Comparison of ENCODE assay signal across 16 mouse cellular contexts in genomic region chr19:46322996-46323572, GRCm38 (mm10). TPM values are rescaled to one million over a fixed set of nuclear protein-coding genes. Genes with fewer than 3 reads are reported as not detected.
DNase-seq lines count a peak whose midpoint lies in the region; ATAC-seq lines count a peak whose summit lies in the region.
"Had no signal": no experiment of that assay in that cellular context is flagged by ENCODE, and none has a peak within 500 bp of the region (broad histone marks: within the 10 kb centered on the region; RNA-seq: fewer than 3 reads in every experiment).

No protein-coding gene starts in this region.

- H3K9ac ChIP-seq in forebrain, embryonic 13.5 days: no peak overlapping the region
- H3K9ac ChIP-seq in midbrain, embryonic 12.5 days (replicated peaks): peak overlapping the region; percentile 43; the same call in 1 of the 2 replicates
- H3K9ac ChIP-seq: lung, embryonic 14.5 days had no signal

- H3K4me2 ChIP-seq in forebrain, embryonic 13.5 days: peak overlapping the region; percentile 51; the same call in 1 of the 2 replicates
- no peak overlapping the region for H3K4me2 ChIP-seq in midbrain, embryonic 12.5 days (replicated peaks)
- H3K4me2 ChIP-seq: heart, embryonic 11.5 days; lung, embryonic 14.5 days had no signal

- DNase-seq in heart, adult 11 months: peak; percentile 86
- no peak for DNase-seq in heart, postnatal 36 days
- peak; percentile 52 for DNase-seq in cerebellum, adult 8-10 months
- DNase-seq in gastrocnemius, postnatal 10 days: no peak
- no peak for DNase-seq in MN1 (ENCODE audit: low spot score)
- DNase-seq in left cerebral cortex, postnatal 4 days: no peak
- DNase-seq: adrenal gland, postnatal 10 days; heart, postnatal 4 days; kidney, adult 8-10 months; liver; lung, embryonic 14.5 days; thymus, adult 2 months had no signal

- no peak for ATAC-seq in forebrain, embryonic 13.5 days
- ATAC-seq in midbrain, embryonic 12.5 days (ENCODE audit: low FRiP score, low read depth): no peak

- H3K27ac ChIP-seq in forebrain, embryonic 13.5 days: peak overlapping the region; percentile 41; the same call in 1 of the 2 replicates
- peak overlapping the region; percentile 84; the same call in 1 of the 2 replicates for H3K27ac ChIP-seq in midbrain, embryonic 12.5 days (replicated peaks)

- H3K9me3 ChIP-seq in forebrain, embryonic 13.5 days (replicated peaks): no peaks in the 10 kb centered on the region
- H3K9me3 ChIP-seq in midbrain, embryonic 12.5 days: no peaks in the 10 kb centered on the region

- peaks cover 82% of the 10 kb centered on the region for H3K4me1 ChIP-seq in forebrain, embryonic 13.5 days
- peaks cover 72% of the 10 kb centered on the region for H3K4me1 ChIP-seq in midbrain, embryonic 12.5 days

- 76% methylated on average over 13 of the region's 13 CpGs for WGBS in forebrain, embryonic 13.5 days
- 83% methylated on average over 13 of the region's 13 CpGs for WGBS in midbrain, embryonic 12.5 days

- intact Hi-C loops in heart, postnatal 36 days (cut with DNase I): no loop called here
- intact Hi-C loops in left cerebral cortex, postnatal 4 days (cut with DNase I): no loop called here

- peaks cover 60% of the 10 kb centered on the region for H3K27me3 ChIP-seq in forebrain, embryonic 13.5 days
- peaks cover 77% of the 10 kb centered on the region for H3K27me3 ChIP-seq in midbrain, embryonic 12.5 days

- no peaks in the 10 kb centered on the region for H3K36me3 ChIP-seq in forebrain, embryonic 13.5 days (ENCODE audit: poor library complexity, severe bottlenecking)
- H3K36me3 ChIP-seq in midbrain, embryonic 12.5 days: no peaks in the 10 kb centered on the region

- no peak overlapping the region for H3K4me3 ChIP-seq in forebrain, embryonic 13.5 days
- no peak overlapping the region for H3K4me3 ChIP-seq in midbrain, embryonic 12.5 days
- H3K4me3 ChIP-seq: erythroblast, embryonic 14.5 days had no signal

RNA-seq across cellular contexts. Expression of gene Psd, which starts 3.9 kb away (rescaled TPM):
- total RNA-seq in heart, postnatal 36 days (2021): 1 to 10 TPM in 1 of 2 experiments, under 1 TPM in 1; 0.57 to 1.3 TPM
- polyA plus RNA-seq in forebrain, embryonic 13.5 days (2015; fragmentation: Nextera tagmentation; extraction: Ambion mirVana): 31.0 and 34.8 TPM in 2 replicates
- polyA plus RNA-seq in midbrain, embryonic 12.5 days (2016; fragmentation: Nextera tagmentation; extraction: Ambion mirVana): 31.4 and 31.9 TPM in 2 replicates
- total RNA-seq in gastrocnemius, postnatal 10 days (2021): 1 to 10 TPM; 2.2 to 2.6 TPM
- 100 to 1,000 TPM; 670 to 671 TPM for total RNA-seq in left cerebral cortex, postnatal 4 days (2021)

RNA-seq across cellular contexts. Expression of gene Fbxl15, which starts 4.9 kb away (rescaled TPM):
- total RNA-seq in heart, postnatal 36 days (2021): 1 to 10 TPM; 4.2 to 4.4 TPM
- 30.8 and 32.8 TPM in 2 replicates for polyA plus RNA-seq in forebrain, embryonic 13.5 days (2015; fragmentation: Nextera tagmentation; extraction: Ambion mirVana)
- polyA plus RNA-seq in midbrain, embryonic 12.5 days (2016; fragmentation: Nextera tagmentation; extraction: Ambion mirVana): 27.6 and 32.6 TPM in 2 replicates
- 1 to 10 TPM; 2.7 to 3.7 TPM for total RNA-seq in gastrocnemius, postnatal 10 days (2021)
- total RNA-seq in left cerebral cortex, postnatal 4 days (2021): 10 to 100 TPM; 22.3 to 23.4 TPM

RNA-seq across cellular contexts. Expression of gene Cuedc2, which starts 15.4 kb away (rescaled TPM):
- total RNA-seq in heart, postnatal 36 days (2021): 10 to 100 TPM; 87.2 to 94.6 TPM
- polyA plus RNA-seq in forebrain, embryonic 13.5 days (2015; fragmentation: Nextera tagmentation; extraction: Ambion mirVana): 304 and 309 TPM in 2 replicates
- polyA plus RNA-seq in midbrain, embryonic 12.5 days (2016; fragmentation: Nextera tagmentation; extraction: Ambion mirVana): 228 and 237 TPM in 2 replicates
- total RNA-seq in gastrocnemius, postnatal 10 days (2021): 10 to 100 TPM; 88.3 TPM
- 100 to 1,000 TPM; 221 to 222 TPM for total RNA-seq in left cerebral cortex, postnatal 4 days (2021)

RNA-seq across cellular contexts. Expression of gene Mfsd13a, which starts 17.8 kb away (rescaled TPM):
- total RNA-seq in heart, postnatal 36 days (2021): 1 to 10 TPM; 2.4 to 2.5 TPM
- polyA plus RNA-seq in forebrain, embryonic 13.5 days (2015; fragmentation: Nextera tagmentation; extraction: Ambion mirVana): 7.6 and 7.8 TPM in 2 replicates
- 6.5 and 7.1 TPM in 2 replicates for polyA plus RNA-seq in midbrain, embryonic 12.5 days (2016; fragmentation: Nextera tagmentation; extraction: Ambion mirVana)
- 1 to 10 TPM; 1.2 to 1.5 TPM for total RNA-seq in gastrocnemius, postnatal 10 days (2021)
- total RNA-seq in left cerebral cortex, postnatal 4 days (2021): 10 to 100 TPM; 16.8 to 18.3 TPM

RNA-seq across cellular contexts. Expression of gene Nfkb2, which starts 19.0 kb away (rescaled TPM):
- total RNA-seq in heart, postnatal 36 days (2021): 10 to 100 TPM; 16.6 to 22.8 TPM
- polyA plus RNA-seq in forebrain, embryonic 13.5 days (2015; fragmentation: Nextera tagmentation; extraction: Ambion mirVana): 1.1 and 1.5 TPM in 2 replicates
- polyA plus RNA-seq in midbrain, embryonic 12.5 days (2016; fragmentation: Nextera tagmentation; extraction: Ambion mirVana): 3.6 and 4.2 TPM in 2 replicates
- total RNA-seq in gastrocnemius, postnatal 10 days (2021): 10 to 100 TPM; 10.4 to 14.3 TPM
- total RNA-seq in left cerebral cortex, postnatal 4 days (2021): 1 to 10 TPM; 2.5 to 2.8 TPM

Comparison
In these comparisons a context has a peak if more than half of its experiments do, and no peak if none do; other contexts are left out.
1. DNase-seq: peak in heart, adult 11 months (single experiment) and cerebellum, adult 8-10 months (single experiment); none in heart, postnatal 36 days (0 of 2), gastrocnemius, postnatal 10 days (single experiment), MN1 (single experiment) and left cerebral cortex, postnatal 4 days (single experiment).
2. RNA of gene Psd, which starts 3.9 kb away (total RNA-seq): 670 to 671 TPM in left cerebral cortex, postnatal 4 days; 2.2 to 2.6 TPM in gastrocnemius, postnatal 10 days and 0.57 to 1.3 TPM in heart, postnatal 36 days; every median in the first group is over 100 times any median in the second.
3. RNA of gene Fbxl15, which starts 4.9 kb away (total RNA-seq): 22.3 to 23.4 TPM in left cerebral cortex, postnatal 4 days; 4.2 to 4.4 TPM in heart, postnatal 36 days and 2.7 to 3.7 TPM in gastrocnemius, postnatal 10 days; every median in the first group is over 4 times any median in the second.